Mouse (Mus musculus) brain, adult 2 months (tissue): ENCODE results near the gene 3110082J24Rik.
"Not testable (repeated sequence)": the region's sequence is repeated elsewhere in the genome, so short reads cannot be mapped to it uniquely, and the experiment has no call there.

Source experiments
- DNase-seq: peaks from one replicate; pipeline ENCODE4 v3.0.0; 2011; ENCODE audit warnings: low read depth, low spot score

3110082J24Rik gene

DNA sequence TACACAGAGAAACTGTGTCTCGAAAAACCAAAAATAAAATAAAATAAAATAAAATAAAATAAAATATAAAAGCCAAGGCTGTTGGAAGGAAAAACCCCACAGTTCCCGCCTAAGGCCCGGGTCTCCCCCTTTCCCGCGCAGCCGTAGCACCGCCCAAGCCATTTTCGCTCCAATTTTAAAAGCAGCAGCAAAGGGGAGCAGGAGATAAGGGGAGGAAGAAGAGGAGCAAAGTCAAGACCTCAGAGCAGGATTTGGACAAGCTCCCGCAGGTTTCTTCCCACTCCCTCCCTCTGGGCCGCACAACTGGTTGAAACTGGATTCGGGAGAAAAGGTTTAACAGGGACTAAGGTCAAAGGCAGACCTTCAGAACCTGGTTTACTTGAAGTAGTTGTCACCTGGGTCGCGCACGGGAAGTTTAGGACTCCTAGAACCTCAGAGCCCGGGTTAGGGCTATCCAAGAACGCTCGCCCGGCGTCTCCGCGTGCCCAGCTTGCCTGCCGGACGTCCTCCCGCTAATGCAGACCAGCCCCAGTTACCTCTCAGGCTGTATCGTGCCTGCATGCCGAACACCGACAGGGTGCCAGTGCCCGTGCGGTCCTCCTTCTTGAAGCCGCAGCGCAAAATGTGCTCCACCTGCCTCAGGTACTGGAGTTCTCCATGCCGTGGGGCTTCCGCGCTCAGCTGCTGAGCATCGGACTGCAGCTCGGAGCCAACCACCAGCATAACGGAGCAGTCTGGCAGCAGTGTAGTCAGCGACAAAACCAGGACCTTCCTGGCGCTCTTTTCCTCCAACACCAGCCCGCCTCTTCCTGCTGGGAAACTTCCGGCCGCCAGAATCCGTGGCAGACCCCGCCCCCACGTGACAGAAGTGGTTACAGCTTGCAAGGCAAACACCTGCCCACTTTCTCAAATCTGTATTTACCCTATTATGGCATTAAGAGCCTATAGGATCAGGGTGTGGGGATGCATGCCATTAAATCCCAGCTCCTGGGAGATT lies 32.8 kb downstream of the 3110082J24Rik start, which contains the start of gene Tyms:
TSS of gene Tyms (minus strand) at position 793 of the 997 bp plus-strand sequence.
- peak; percentile 81 for DNase-seq

DNA sequence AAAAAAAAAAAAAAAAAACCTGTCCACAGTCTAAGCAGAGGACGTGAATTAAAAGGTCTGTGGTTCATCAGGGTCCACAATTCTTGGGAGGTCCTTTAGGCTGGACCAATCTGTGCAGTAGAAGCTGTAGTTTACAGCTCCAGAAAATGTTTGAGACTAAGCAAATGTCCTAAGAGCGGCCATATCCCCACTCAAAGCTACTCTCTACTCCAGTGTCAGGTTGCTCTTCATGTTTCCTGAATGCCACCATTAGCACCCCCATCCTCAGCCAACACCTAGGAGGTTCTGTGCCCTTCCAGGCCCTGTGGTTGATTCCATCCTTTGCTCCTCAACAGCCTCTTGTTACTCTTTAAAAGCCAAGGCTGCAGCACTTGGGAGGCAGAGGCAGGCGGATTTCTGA lies 33.5 kb downstream of the 3110082J24Rik start:
- DNase-seq: no peak

DNA sequence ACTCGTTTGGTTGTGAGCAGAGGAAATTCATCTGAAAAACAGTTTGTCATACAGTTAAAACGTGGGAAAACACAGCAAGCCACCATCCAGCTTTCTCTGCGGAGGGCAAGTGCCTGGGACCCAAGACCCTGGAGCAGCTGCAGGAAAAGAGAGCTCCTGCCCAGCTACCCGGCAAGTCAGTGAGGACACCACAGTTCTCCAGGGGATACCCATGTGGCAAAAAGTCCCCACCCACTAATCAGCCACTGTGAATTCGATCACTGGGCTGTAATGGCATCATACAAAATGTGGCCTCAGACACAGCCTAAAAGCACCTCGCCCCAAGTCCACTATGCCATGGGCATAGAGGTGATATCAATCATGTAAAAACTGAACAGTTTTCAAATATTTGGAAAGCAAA lies 34.2 kb downstream of the 3110082J24Rik start:
- no peak for DNase-seq

DNA sequence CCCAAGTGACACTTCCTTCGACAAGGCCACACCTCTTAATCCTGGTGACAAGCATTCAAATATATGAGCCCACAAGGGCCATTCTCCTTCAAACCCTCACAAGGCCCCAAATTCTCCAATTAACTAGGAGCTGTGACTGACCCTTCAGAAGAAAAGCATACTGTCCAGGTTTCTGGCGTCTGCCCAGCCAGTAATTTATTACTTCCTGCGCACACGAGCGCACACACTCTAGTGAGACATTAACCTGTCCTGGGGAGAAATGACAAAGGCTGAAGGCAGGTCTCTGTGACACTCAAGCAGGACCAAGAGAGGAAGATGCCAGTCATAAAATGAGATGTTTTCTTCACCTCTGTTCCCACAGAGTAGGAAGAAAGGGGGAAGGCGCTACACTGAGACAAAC lies 38.2 kb downstream of the 3110082J24Rik start:
- DNase-seq: no peak

DNA sequence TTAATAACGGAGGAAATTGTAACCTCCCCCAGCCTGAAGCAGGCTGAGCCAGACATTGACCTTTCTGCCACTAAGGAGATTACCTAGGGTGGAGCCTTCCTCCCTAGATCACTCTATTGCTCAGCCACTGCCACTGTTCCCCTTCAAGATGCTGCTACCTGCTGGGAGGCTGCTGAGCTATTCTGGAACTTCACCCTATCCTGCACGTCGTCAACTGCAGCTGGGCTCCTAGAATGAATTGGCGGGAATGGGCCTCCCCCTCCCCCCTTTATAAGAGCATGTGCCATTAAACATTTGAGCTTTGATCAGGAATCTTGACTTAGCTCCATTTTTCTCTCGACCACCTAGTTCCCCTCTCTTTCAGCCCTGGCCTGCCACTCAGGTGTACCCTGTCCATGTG lies 46.3 kb downstream of the 3110082J24Rik start:
- DNase-seq: not testable (repeated sequence)

DNA sequence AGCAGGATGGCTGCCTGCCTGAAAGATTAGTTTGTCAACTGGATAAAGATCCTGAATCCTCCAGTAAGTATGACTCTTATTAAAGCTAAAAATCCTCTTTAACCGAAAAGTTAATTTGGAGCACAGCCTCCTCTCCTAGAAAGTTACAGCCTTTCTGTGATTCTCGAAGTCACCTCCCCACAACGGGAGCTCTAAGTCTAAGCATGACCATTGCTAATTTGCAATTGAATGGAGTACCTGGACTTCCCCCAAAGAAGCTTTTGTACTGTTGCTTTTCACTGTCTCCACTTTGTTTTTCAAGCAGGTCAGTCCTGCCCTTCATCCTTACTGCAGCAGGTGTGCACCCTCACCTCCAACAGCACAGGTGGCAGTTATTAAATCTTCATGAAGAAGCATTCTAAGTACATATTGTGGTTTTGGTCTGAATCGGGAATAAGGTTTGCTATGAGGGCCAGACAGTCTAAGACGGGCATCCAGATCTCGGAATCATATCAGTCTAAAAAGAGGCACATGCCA lies 47.6 kb downstream of the 3110082J24Rik start:
- DNase-seq: no peak
